Mouse (Mus musculus) midbrain, embryonic 12.5 days (tissue): ENCODE measurements around the gene Cux1. TPM values are rescaled to one million over a fixed set of nuclear protein-coding genes. Genes with fewer than 3 reads are reported as not detected.
"Not testable (repeated sequence)": the region's sequence is repeated elsewhere in the genome, so short reads cannot be mapped to it uniquely, and the experiment has no call there.

Source experiments
- ATAC-seq: fragments of 200-750 bp; cut with Nextera tagmentation; 2 replicates; pipeline ENCODE4 v1.8.0; 2017; ENCODE audit warnings: low read depth, moderate TSS enrichment, moderate library complexity; ENCODE audit not compliant: low FRiP score
- H3K27ac ChIP-seq: fragments of 300-500 bp; sonication (generic); replicated peaks from 2 replicates; pipeline ENCODE4 v1.5.1; 2016; ENCODE audit warnings: mild to moderate bottlenecking
- H3K27me3 ChIP-seq: fragments of 300-500 bp; sonication (generic); 2 replicates; pipeline ENCODE4 v1.6.1; 2016; ENCODE audit warnings: mild to moderate bottlenecking
- H3K36me3 ChIP-seq: fragments of 300-500 bp; sonication (generic); 2 replicates; pipeline ENCODE4 v1.6.1; 2016
- H3K4me1 ChIP-seq: fragments of 300-500 bp; sonication (generic); 2 replicates; pipeline ENCODE4 v1.6.1; 2016
- H3K4me2 ChIP-seq: fragments of 300-500 bp; sonication (generic); replicated peaks from 2 replicates; pipeline ENCODE4 v1.6.1; 2016; ENCODE audit warnings: mild to moderate bottlenecking, moderate library complexity
- H3K4me3 ChIP-seq: fragments of 300-500 bp; sonication (generic); 2 replicates; pipeline ENCODE4 v1.5.1; 2016; ENCODE audit warnings: mild to moderate bottlenecking
- H3K9ac ChIP-seq: fragments of 300-500 bp; sonication (generic); replicated peaks from 2 replicates; pipeline ENCODE4 v1.6.1; 2016; ENCODE audit warnings: mild to moderate bottlenecking, moderate library complexity
- H3K9me3 ChIP-seq: fragments of 300-500 bp; sonication (generic); 2 replicates; pipeline ENCODE4 v1.6.1; 2016; ENCODE audit warnings: mild to moderate bottlenecking
- WGBS: fragments of 180-500 bp; shearing (Covaris S2); methylation state at CpG from one replicate; pipeline ENCODE4 v1.1.7; 2016; 5-methylcytosine and 5-hydroxymethylcytosine counted together
- microRNA-seq: library from miRNA; unstranded; fragments of <30 nt; microRNA quantifications from one replicate; pipeline ENCODE4, GENCODE M21; 2017
- polyA plus RNA-seq: library from polyadenylated mRNA; unstranded; fragments of >200 nt; fragmentation: Nextera tagmentation; extraction: Ambion mirVana; gene quantifications from 2 replicates; pipeline ENCODE4 v1.2.1, GENCODE M21; 2016

Cux1 gene
- polyA plus RNA-seq, 1 experiment from 2014 or later = 150 TPM

DNA sequence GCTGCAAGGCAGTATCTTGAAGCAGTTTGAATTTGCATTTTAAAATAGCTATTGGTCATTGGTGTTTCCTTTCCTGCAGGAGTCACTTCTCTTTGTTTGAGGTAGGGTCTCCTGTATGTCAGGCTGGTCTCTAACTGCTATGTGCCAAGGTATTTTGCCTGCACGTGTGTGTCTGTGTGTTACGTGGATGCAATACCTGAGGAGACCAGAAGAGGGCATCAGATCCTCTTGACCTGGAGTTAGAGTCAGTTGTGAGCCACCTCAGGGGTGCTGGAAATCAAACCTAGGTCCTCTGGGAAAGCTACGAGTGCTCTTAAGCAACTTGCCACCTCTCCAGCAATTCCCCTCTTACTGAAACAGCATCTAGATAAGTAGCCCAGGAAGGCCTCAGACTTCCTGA is 352.1 kb downstream of the Cux1 start:
- ATAC-seq = no peak
- H3K27ac ChIP-seq = no peak overlapping the region
- no peak overlapping the region for H3K4me2 ChIP-seq
- H3K4me1 ChIP-seq = no peaks in the 10 kb centered on the region
- 84% methylated on average over 3 of the region's 3 CpGs for WGBS
- peaks cover 20% of the 10 kb centered on the region for H3K36me3 ChIP-seq
- no peaks in the 10 kb centered on the region for H3K27me3 ChIP-seq
- no peak overlapping the region for H3K4me3 ChIP-seq
- H3K9me3 ChIP-seq = 0 out of 2 replicates have a peak, but pooled peaks cover 6% of the 10 kb centered on the region
- H3K9ac ChIP-seq = no peak overlapping the region

DNA sequence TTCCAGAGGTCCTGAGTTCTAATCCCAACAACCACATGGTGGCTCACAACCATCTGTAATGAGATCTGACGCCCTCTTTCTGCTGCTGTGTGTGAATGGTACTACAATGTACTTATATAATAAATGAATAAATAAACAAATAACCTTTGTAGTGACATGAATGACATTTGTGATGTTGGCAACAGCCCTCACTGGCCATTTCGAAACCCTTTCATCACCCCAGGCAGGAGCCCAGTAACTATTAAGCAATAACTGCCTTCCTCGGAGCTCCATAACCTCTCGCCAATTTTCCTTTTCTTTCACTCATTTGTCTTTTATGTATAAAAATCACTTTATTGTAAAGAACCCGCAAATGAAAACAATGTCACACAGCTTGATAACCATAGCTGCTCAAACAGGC is 353.6 kb downstream of the Cux1 start:
- 79% methylated on average over 5 of the region's 5 CpGs for WGBS
- Histone ChIP-seq H3K27ac (no peak overlapping the region), H3K9me3 (0 out of 2 replicates have a peak, but pooled peaks cover 6% of the 10 kb centered on the region), H3K27me3 (no peaks in the 10 kb centered on the region), H3K4me2 (no peak overlapping the region), H3K9ac (no peak overlapping the region), H3K4me1 (no peaks in the 10 kb centered on the region), H3K4me3 (no peak overlapping the region), H3K36me3 (peaks cover 8% of the 10 kb centered on the region)
- ATAC-seq = no peak

DNA sequence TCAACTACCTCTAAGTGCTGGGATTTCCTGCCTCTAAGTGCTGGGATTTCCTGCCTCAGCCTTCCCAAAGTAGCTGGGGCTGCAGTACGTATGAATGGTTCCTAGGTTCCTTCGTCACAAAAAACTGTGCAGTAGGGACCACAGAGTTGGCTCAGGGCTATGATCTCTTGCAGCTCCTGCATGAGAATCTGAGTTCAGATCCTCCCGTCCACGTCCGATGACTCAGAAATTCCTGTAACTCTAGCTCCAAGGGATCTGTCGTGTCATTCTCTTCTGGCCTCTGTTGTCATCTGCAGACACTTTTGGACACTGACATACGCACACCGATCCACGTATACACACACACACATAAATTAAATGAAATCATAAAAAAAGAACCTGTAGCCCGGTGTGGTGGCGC is 354.6 kb downstream of the Cux1 start:
- 95% methylated on average over 11 of the region's 11 CpGs for WGBS
- Histone ChIP-seq H3K36me3 (no peaks in the 10 kb centered on the region), H3K4me2 (no peak overlapping the region), H3K4me3 (no peak overlapping the region), H3K9me3 (0 out of 2 replicates have a peak, but pooled peaks cover 6% of the 10 kb centered on the region), H3K27ac (no peak overlapping the region), H3K9ac (no peak overlapping the region), H3K4me1 (no peaks in the 10 kb centered on the region), H3K27me3 (no peaks in the 10 kb centered on the region)
- no peak for ATAC-seq

DNA sequence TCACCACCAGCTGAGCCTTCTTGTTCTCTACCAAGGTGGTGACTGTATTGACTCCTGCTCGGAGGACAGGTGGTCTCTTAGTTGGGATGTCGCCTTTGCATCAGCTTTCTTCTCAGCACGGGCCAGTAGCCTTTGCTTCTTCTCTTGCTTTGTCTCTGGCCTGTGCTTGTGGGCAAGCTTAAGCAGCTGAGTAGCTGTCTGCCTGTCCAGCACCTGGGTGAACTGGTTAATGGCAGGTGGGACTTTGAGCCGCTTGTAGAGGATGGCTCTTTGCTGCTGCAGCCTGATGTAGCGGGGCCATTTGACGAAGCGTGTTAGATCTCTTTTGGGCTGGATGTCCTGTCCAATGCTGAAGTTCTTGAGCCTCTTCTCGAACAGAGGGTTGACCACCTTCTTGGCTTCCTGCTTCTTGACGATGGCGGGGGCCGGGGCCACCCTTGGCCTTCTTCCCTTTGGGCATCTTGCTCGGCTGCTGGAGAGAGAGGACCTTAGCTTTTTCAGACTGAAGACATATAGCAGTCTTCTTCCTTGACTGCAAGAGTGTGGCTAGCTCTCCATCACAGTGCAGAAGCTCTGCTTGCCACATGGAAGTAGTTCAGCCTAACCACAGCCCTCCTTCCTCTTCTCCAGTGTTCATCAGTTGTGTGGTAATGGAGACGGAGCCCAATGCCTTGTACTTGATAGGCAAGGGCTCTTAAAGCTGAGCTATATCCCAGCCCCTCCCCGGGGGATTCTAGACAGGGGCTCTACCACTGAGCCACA is 355.8 kb downstream of the Cux1 start:
- H3K9me3 ChIP-seq, H3K36me3 ChIP-seq, H3K4me3 ChIP-seq, H3K4me2 ChIP-seq, H3K4me1 ChIP-seq, ATAC-seq, H3K27ac ChIP-seq, H3K9ac ChIP-seq, H3K27me3 ChIP-seq: not testable (repeated sequence)
- 92% methylated on average over 14 of the region's 14 CpGs for WGBS

DNA sequence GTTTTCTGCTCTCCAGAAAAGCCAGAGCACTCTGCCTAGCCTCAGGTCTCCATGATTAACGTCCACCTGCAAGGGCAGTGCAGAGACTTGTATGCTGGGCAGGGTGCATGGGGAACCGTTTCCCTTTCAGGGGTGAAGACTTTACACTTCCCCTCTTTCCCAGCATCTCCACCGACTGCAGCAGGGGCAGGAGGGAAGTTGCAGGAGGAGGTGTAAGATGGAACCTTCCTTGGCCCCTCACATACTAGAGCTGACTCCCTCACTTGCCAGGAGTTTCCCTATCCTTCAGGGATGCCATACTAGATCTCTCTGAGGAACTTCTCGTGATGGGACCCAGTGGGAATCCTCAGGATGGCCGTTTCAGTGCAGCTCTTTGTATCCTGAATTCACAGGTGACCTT is 356.7 kb downstream of the Cux1 start:
- ATAC-seq = no peak
- 71% methylated on average over 5 of the region's 5 CpGs for WGBS
- H3K9ac ChIP-seq = no peak overlapping the region
- no peaks in the 10 kb centered on the region for H3K4me1 ChIP-seq
- H3K9me3 ChIP-seq = 0 out of 2 replicates have a peak, but pooled peaks cover 4% of the 10 kb centered on the region
- H3K4me3 ChIP-seq = no peak overlapping the region
- no peak overlapping the region for H3K27ac ChIP-seq
- no peaks in the 10 kb centered on the region for H3K36me3 ChIP-seq
- H3K4me2 ChIP-seq = no peak overlapping the region
- H3K27me3 ChIP-seq = no peaks in the 10 kb centered on the region

DNA sequence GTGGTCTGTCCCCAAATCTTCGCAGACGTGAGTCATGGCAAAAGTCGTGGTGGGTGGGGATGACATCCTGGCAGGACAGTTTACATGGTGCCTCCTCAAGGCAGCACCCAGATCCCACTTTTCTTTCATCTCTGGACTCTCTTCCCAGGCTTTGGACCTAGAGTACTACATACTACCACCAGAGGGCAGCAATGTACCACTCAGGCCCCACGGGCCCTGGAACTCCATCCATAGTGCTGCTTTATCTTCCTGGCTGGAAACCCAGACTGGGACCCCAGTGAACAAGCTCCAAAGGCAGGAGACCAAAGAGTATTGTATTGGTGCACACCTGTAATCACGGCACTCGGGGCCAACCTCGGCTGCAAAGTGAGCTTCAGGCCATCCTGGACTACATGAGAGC is 365.5 kb downstream of the Cux1 start:
- peak; percentile 54; the same call in 1 of the 2 replicates for ATAC-seq
- H3K4me1 ChIP-seq = peaks cover 10% of the 10 kb centered on the region
- no peaks in the 10 kb centered on the region for H3K9me3 ChIP-seq
- WGBS = 31% methylated on average over 7 of the region's 7 CpGs
- no peak overlapping the region for H3K27ac ChIP-seq
- no peak overlapping the region for H3K4me3 ChIP-seq
- H3K27me3 ChIP-seq = no peaks in the 10 kb centered on the region
- H3K9ac ChIP-seq = no peak overlapping the region
- no peak overlapping the region for H3K4me2 ChIP-seq
- H3K36me3 ChIP-seq = peaks cover 2% of the 10 kb centered on the region

DNA sequence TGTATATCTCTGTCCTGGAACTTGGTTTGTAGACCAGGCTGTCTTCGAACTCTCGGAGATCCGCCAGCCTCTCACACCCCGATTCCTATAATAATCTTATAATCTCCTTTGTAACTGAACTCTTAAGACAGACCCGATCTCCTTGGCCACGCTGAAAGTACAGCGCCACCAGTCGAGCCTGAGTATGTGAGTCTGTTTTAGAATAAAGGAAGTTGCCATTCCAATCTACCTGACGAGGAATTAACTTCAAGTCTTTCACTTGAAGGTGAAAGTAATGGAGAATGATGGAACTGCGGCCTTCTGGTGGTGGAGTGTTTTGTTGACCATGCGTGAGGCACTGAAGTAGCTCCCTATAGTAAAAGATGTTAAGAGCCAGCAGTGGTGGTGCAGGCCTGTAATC is 367.8 kb downstream of the Cux1 start:
- ATAC-seq = no peak
- Histone ChIP-seq H3K36me3 (peaks cover 25% of the 10 kb centered on the region), H3K27me3 (no peaks in the 10 kb centered on the region), H3K9me3 (no peaks in the 10 kb centered on the region), H3K4me1 (peaks cover 10% of the 10 kb centered on the region), H3K27ac (no peak overlapping the region), H3K4me2 (peak overlapping the region; percentile 91), H3K9ac (0 out of 2 replicates have a peak overlapping the region, but pooled peaks have one; percentile 92), H3K4me3 (peak overlapping the region; percentile 98)
- 29% methylated on average over 11 of the region's 11 CpGs for WGBS

DNA sequence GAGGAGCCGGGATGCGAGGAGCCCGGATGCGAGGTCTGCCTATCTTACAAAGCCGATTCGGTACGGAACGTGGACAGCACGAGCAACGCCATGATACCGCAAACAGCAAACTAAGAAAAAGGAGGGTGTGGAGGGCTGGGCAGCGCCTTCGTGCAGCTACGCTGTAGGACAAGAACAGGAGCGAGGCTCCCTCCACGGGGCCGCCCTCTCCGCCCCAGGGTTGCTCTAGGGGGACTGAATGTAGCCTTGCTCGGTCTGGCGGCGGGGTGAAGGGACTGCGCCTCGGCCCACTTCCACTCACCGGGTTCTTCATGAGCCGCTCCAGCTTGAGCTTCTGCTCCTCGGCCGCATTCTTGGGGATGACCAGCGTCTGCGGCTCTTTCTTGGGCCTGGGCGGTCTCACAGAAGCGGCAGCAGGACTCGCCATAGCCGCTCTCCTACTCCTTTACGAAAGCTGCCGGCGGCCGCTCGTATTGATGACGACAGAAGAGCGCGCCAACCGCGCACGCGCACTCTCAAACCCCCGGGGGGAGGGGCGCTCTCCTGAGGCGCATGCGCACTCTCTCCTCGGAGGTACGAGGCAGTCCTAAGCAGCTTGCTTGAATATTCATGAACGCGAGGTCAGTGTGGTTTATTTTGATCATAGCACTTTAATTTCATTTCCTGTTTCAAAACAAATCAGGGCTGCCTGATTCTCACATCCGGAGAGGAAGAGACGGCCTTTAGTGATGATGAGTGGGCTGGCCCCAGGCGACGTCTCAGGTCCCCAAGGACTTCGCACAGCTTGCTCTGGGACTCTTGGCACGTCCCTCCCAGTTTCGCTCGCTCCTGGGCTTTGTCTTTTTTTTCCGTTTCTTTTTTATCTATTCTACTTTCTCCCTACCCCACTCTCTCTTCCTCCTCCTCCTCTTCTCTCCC is 368.6 kb downstream of the Cux1 start, which contains the start of gene Prkrip1:
Prkrip1 (minus strand) TSS at position 490 of the 918 bp plus-strand sequence.
- under 1% methylated on average over 61 of the region's 62 CpGs for WGBS
- peak within 1 kb of the TSS; percentile 91 for H3K4me2 ChIP-seq
- H3K27ac ChIP-seq = peak within 1 kb of the TSS; percentile 78
- H3K36me3 ChIP-seq = peaks cover 33% of the 10 kb centered on the region
- peak within 1 kb of the TSS; percentile 92 for H3K9ac ChIP-seq
- no peaks in the 10 kb centered on the region for H3K9me3 ChIP-seq
- H3K4me1 ChIP-seq = peaks cover 10% of the 10 kb centered on the region
- H3K4me3 ChIP-seq = peak within 1 kb of the TSS; percentile 98
- no peaks in the 10 kb centered on the region for H3K27me3 ChIP-seq
- peak; percentile 81 for ATAC-seq

Small RNA genes within 50 kb of the gene (microRNA-seq; reads per million reads assigned to microRNA genes)
- not detected for gene Mir721

Other genes with a start within 250 kb of the Cux1 start
- gene Myl10, start 125.7 kb upstream of the Cux1 start, polyA plus RNA-seq = not detected in 2 replicates